Mouse (Mus musculus): ENCODE data around the gene Cdc42ep5.

DNA sequence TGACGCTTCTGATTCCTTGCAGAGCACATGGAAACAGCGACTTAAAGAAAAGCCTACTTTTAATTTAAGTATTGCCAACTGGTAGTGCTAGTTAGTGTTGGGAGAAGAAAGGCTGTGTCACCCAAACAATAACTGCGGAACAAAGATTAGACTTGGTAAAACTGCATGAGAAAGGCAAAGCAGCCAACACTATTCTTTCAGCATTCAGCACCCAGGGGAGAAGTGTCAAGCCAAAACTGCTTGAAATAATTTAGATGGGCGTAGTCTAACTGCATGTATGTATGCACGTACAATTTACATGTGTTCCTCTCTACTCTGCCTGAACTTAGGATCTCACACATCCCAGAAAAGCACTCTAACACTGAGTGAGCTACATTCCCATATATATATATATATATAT, 10.3 kb downstream of the Cdc42ep5 start:
- TF ChIP-seq CTCF (IDR thresholded peaks at IDR 0.05; ENCODE audit: extremely low read depth, insufficient read depth, low read length) (no peak), POLR2A (IDR thresholded peaks at IDR 0.05; ENCODE audit: extremely low read depth, insufficient read depth, low read length) (no peak)
